Mouse (Mus musculus) testis, adult 2 months (tissue): ENCODE measurements around the gene Traf3. TPM values are rescaled to one million over a fixed set of nuclear protein-coding genes. Genes with fewer than 3 reads are reported as not detected.

ENCODE experiments used
- H3K27ac ChIP-seq: fragments of 200-500 bp; 2 replicates; pipeline ENCODE4 v1.5.1; 2012; ENCODE audit warnings: low read depth, low read length; ENCODE audit not compliant: control insufficient read depth, insufficient read depth
- H3K27me3 ChIP-seq: fragments of 200-500 bp; 2 replicates; pipeline ENCODE4 v1.6.1; 2012; ENCODE audit warnings: mild to moderate bottlenecking, low read length, moderate library complexity; ENCODE audit not compliant: control insufficient read depth, insufficient read depth
- H3K36me3 ChIP-seq: fragments of 200-500 bp; 2 replicates; pipeline ENCODE4 v1.6.1; 2012; ENCODE audit warnings: mild to moderate bottlenecking, low read length; ENCODE audit not compliant: control insufficient read depth, insufficient read depth
- H3K4me1 ChIP-seq: fragments of 200-500 bp; 2 replicates; pipeline ENCODE4 v1.6.1; 2012; ENCODE audit warnings: low read length; ENCODE audit not compliant: control insufficient read depth, insufficient read depth
- H3K4me3 ChIP-seq: fragments of 200-500 bp; 2 replicates; pipeline ENCODE4 v1.5.1; 2012; ENCODE audit warnings: low read depth, mild to moderate bottlenecking, low read length, moderate library complexity, mixed read lengths; ENCODE audit not compliant: control insufficient read depth
- CTCF ChIP-seq: fragments of 200-500 bp; IDR thresholded peaks from 2 replicates; pipeline ENCODE4 v1.5.1; 2012; ENCODE audit warnings: low read depth, mild to moderate bottlenecking, inconsistent platforms, low read length, moderate library complexity; ENCODE audit not compliant: control insufficient read depth, insufficient read depth, insufficient replicate concordance
- POLR2A ChIP-seq: fragments of 200-500 bp; IDR thresholded peaks from 2 replicates; pipeline ENCODE4 v1.6.1; 2012; ENCODE audit warnings: low read depth, mild to moderate bottlenecking, inconsistent platforms, low read length, moderate library complexity; ENCODE audit not compliant: control insufficient read depth
- polyA plus RNA-seq: library from polyadenylated mRNA; depleted of rRNA; stranded (reverse); fragments of >200 nt; gene quantifications from 2 replicates; pipeline ENCODE4 v1.2.3, GENCODE M21; 2012

Traf3 gene
- polyA plus RNA-seq, 1 experiment = 2.4 TPM

GRCm38 (mm10) chr12:111235631-111236030 lies 69.5 kb downstream of the Traf3 start:
- Histone ChIP-seq H3K36me3 (no peaks in the 10 kb centered on the region), H3K27ac (no peak overlapping the region), H3K4me1 (peaks cover 7% of the 10 kb centered on the region), H3K27me3 (no peaks in the 10 kb centered on the region), H3K4me3 (no peak overlapping the region)
- no peak for TF ChIP-seq POLR2A
- no peak for TF ChIP-seq CTCF

GRCm38 (mm10) chr12:111237611-111238188 lies 71.5 kb downstream of the Traf3 start:
- H3K36me3 ChIP-seq = no peaks in the 10 kb centered on the region
- H3K4me3 ChIP-seq = no peak overlapping the region
- H3K27ac ChIP-seq = no peak overlapping the region
- peaks cover 7% of the 10 kb centered on the region for H3K4me1 ChIP-seq
- TF ChIP-seq CTCF = no peak
- TF ChIP-seq POLR2A = no peak
- no peaks in the 10 kb centered on the region for H3K27me3 ChIP-seq

- H3K4me3 ChIP-seq = no peak overlapping the region
- no peak overlapping the region for H3K27ac ChIP-seq
- no peak for TF ChIP-seq CTCF
- no peak for TF ChIP-seq POLR2A
- H3K36me3 ChIP-seq = no peaks in the 10 kb centered on the region
- peaks cover 7% of the 10 kb centered on the region for H3K4me1 ChIP-seq
- H3K27me3 ChIP-seq = no peaks in the 10 kb centered on the region
Observed at GRCm38 (mm10) chr12:111238345-111238744, 72.2 kb downstream of the Traf3 start.

DNA sequence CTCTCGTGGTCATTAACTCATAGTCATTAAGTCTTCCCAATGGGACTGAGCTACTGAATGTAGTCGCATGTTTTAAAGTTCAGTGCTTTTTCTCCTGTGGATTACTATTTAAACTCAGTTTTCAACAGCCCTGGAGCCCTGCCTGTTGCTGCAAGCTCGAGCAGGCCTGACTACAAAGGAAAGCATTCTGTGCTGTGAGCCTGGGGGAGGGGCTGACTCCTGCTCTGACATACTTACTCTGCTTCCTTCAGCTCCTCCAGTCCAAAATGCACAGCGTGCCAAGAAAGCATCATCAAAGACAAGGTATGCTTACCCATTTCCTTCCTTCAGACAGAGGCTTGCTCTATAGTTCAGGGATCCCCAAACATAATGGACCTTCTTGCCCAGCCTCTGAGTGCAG lies 72.6 kb downstream of the Traf3 start:
- H3K4me3 ChIP-seq = no peak overlapping the region
- H3K27me3 ChIP-seq = no peaks in the 10 kb centered on the region
- no peaks in the 10 kb centered on the region for H3K36me3 ChIP-seq
- H3K4me1 ChIP-seq = peaks cover 7% of the 10 kb centered on the region
- TF ChIP-seq POLR2A (no peak), CTCF (no peak)
- H3K27ac ChIP-seq = no peak overlapping the region

- Histone ChIP-seq H3K4me3 (no peak overlapping the region), H3K36me3 (no peaks in the 10 kb centered on the region), H3K4me1 (peaks cover 2% of the 10 kb centered on the region; the same call in 1 of the 2 replicates), H3K27me3 (no peaks in the 10 kb centered on the region), H3K27ac (no peak overlapping the region)
- TF ChIP-seq CTCF (no peak), POLR2A (no peak)
Observed at GRCm38 (mm10) chr12:111239930-111240329, 73.8 kb downstream of the Traf3 start.

DNA sequence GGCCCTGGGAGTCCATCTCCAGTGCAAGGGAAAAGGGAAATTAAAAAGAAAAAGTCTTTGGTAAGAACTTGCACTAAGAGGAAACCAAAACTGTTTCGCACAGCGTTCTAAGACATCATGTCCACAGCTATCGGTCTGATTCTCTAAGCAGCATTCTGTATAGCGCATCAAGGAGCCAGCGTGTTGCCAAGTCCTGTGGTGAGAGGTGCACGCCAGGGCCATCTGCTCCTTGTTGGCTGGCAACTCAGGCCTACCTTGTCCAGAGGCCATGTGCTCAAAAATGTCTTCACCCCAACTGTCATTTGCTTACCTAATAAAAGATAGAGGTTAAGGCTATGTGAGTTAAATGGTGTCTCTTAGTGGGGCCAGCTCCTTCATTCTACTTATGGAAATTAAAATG lies 75.7 kb downstream of the Traf3 start:
- TF ChIP-seq CTCF (no peak), POLR2A (no peak)
- no peak overlapping the region for H3K27ac ChIP-seq
- no peaks in the 10 kb centered on the region for H3K4me1 ChIP-seq
- no peaks in the 10 kb centered on the region; the same call in 1 of the 2 replicates for H3K36me3 ChIP-seq
- H3K4me3 ChIP-seq = no peak overlapping the region
- H3K27me3 ChIP-seq = no peaks in the 10 kb centered on the region

GRCm38 (mm10) chr12:111242346-111242745 lies 76.2 kb downstream of the Traf3 start:
- Histone ChIP-seq H3K36me3 (no peaks in the 10 kb centered on the region; the same call in 1 of the 2 replicates), H3K4me3 (no peak overlapping the region), H3K27ac (no peak overlapping the region), H3K27me3 (no peaks in the 10 kb centered on the region), H3K4me1 (no peaks in the 10 kb centered on the region)
- TF ChIP-seq POLR2A = no peak
- no peak for TF ChIP-seq CTCF

DNA sequence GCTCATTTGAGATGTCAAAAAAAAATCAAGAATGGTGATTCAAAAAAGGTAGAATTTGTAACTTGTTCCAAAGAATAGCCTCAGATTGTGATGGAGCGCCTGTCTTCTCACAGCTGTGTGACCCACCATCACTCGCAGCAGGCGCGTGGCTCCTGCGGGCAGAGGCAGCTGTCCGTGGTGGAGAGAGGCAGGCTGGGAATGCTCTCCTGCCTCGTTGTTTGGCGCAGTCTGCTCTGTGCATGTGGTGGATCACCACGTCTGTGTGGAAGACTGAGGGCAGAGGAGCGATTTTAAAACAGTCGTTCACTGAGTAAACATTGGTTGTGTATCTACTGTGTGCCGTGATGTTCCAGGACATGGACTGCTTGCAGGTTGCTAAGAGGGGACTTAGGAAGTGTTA lies 77.6 kb downstream of the Traf3 start:
- no peaks in the 10 kb centered on the region; the same call in 1 of the 2 replicates for H3K36me3 ChIP-seq
- TF ChIP-seq CTCF = no peak
- no peak for TF ChIP-seq POLR2A

More for the DNA sequence above, 77.6 kb downstream of the Traf3 start:
- no peaks in the 10 kb centered on the region for H3K27me3 ChIP-seq
- no peak overlapping the region for H3K4me3 ChIP-seq
- no peak overlapping the region for H3K27ac ChIP-seq
- no peaks in the 10 kb centered on the region for H3K4me1 ChIP-seq
